8 mouse cellular contexts compared by ENCODE assay signal in the genomic region with DNA sequence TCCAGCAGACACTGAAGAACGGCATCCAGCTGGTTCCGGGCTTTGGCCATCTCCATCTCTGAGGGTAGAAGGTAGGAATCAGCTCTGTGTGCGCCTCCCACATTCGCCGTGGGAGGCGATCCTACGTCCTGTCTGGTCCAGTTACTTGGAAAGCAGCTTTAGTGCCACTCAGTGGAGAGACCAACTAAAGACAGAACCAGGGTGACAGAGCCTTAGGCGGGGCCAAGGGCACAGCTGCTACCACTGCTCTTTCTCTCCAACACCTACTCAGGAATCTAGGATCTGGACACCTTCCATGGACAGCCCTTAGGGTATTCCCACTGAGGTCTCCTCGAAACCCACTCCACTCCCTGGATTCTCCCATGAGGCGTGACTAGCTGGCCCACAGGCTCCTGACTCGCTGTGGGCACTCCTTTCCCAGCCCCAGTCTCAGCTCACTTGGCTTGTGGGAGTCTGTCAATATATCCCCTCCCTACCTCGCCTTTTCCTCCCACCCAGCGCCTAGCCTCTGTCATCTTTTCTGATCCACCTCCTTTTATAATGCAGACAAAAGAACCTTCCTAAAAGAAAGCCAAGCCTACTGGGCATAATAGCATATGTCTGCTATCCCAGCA. TPM values are rescaled to one million over a fixed set of nuclear protein-coding genes. Genes with fewer than 3 reads are reported as not detected.
DNase-seq lines count a peak whose midpoint lies in the region; ATAC-seq and TF ChIP-seq lines count a peak whose summit lies in the region.

No protein-coding gene starts in this region.

- no peak overlapping the region for H3K27ac ChIP-seq in cerebellum, adult 2 months (ENCODE audit: insufficient read depth, low read length)
- H3K27ac ChIP-seq in testis, adult 2 months (ENCODE audit: control insufficient read depth, insufficient read depth, low read depth, low read length), result no peak overlapping the region; the same call in 1 of the 2 replicates
- no peak overlapping the region for H3K27ac ChIP-seq in limb, embryonic 13.5 days

- TF ChIP-seq POLR2A in cerebellum, adult 2 months (IDR thresholded peaks at IDR 0.05; ENCODE audit: borderline replicate concordance, insufficient read depth, low read length), result no peak
- no peak for TF ChIP-seq POLR2A in testis, adult 2 months (IDR thresholded peaks at IDR 0.05; ENCODE audit: control insufficient read depth, low read depth, low read length)

- H3K9ac ChIP-seq in limb, embryonic 13.5 days, result peak overlapping the region; percentile 78

- peak; percentile 45 for DNase-seq in cerebellum, adult 9-10 months
- no peak for DNase-seq in cerebellum, adult 2 months
- DNase-seq in testis, postnatal 10 days (ENCODE audit: low spot score), result no peak
- no peak for DNase-seq in urinary bladder, postnatal 36 days (ENCODE audit: low spot score in 2 of 2)
- DNase-seq in right cerebral cortex, adult 18-20 months, result no peak
- DNase-seq in spleen, postnatal 4 days (ENCODE audit: low spot score in 2 of 2), result no peak

- no peaks in the 10 kb centered on the region for H3K9me3 ChIP-seq in limb, embryonic 13.5 days

- H3K4me3 ChIP-seq in cerebellum, adult 2 months (replicated peaks; ENCODE audit: insufficient read depth, low read depth, low read length), result no peak overlapping the region
- H3K4me3 ChIP-seq in testis, adult 2 months (ENCODE audit: control insufficient read depth, low read depth, low read length), result peak overlapping the region; percentile 94
- peak overlapping the region; percentile 68 for H3K4me3 ChIP-seq in limb, embryonic 13.5 days

- H3K36me3 ChIP-seq in testis, adult 2 months (ENCODE audit: control insufficient read depth, insufficient read depth, low read length), result no peaks in the 10 kb centered on the region; the same call in 1 of the 2 replicates
- peaks cover 36% of the 10 kb centered on the region for H3K36me3 ChIP-seq in limb, embryonic 13.5 days

- WGBS in cerebellum, adult 2 months, result 81% methylated on average over 13 of the region's 13 CpGs
- 91% methylated on average over 13 of the region's 13 CpGs for WGBS in limb, embryonic 13.5 days

- TF ChIP-seq CTCF in cerebellum, adult 2 months (IDR thresholded peaks at IDR 0.05; ENCODE audit: borderline replicate concordance, insufficient read depth, low read depth, low read length), result no peak
- no peak for TF ChIP-seq CTCF in testis, adult 2 months (IDR thresholded peaks at IDR 0.05; ENCODE audit: control insufficient read depth, insufficient read depth, insufficient replicate concordance, low read depth, low read length)

- H3K27me3 ChIP-seq in cerebellum, adult 2 months (ENCODE audit: control insufficient read depth, insufficient read depth, low read length), result no peaks in the 10 kb centered on the region
- no peaks in the 10 kb centered on the region for H3K27me3 ChIP-seq in testis, adult 2 months (ENCODE audit: control insufficient read depth, insufficient read depth, low read length)
- no peaks in the 10 kb centered on the region for H3K27me3 ChIP-seq in limb, embryonic 13.5 days

- peak overlapping the region; percentile 96 for H3K4me2 ChIP-seq in limb, embryonic 13.5 days (replicated peaks)

- peaks cover 3% of the 10 kb centered on the region for H3K4me1 ChIP-seq in cerebellum, adult 2 months (ENCODE audit: control insufficient read depth, insufficient read depth, low read length)
- peaks cover 30% of the 10 kb centered on the region for H3K4me1 ChIP-seq in testis, adult 2 months (ENCODE audit: control insufficient read depth, insufficient read depth, low read length)
- peaks cover 41% of the 10 kb centered on the region for H3K4me1 ChIP-seq in limb, embryonic 13.5 days

- ATAC-seq in limb, embryonic 13.5 days (ENCODE audit: low FRiP score, low read depth), result no peak

RNA-seq across cellular contexts. Expression of gene Lin37, which starts 1.6 kb away (rescaled TPM):
- polyA plus RNA-seq in cerebellum, adult 2 months (2012; rRNA removed), result 60.2 and 62.5 TPM in 2 replicates
- 39.9 and 47.0 TPM in 2 replicates for polyA plus RNA-seq in testis, adult 2 months (2012; rRNA removed)
- polyA plus RNA-seq in limb, embryonic 13.5 days (2015; fragmentation: Nextera tagmentation; extraction: Ambion mirVana), result 44.2 and 48.3 TPM in 2 replicates

RNA-seq across cellular contexts. Expression of gene U2af1l4, which starts 5.1 kb away (rescaled TPM):
- 109 and 117 TPM in 2 replicates for polyA plus RNA-seq in cerebellum, adult 2 months (2012; rRNA removed)
- 51.9 and 52.2 TPM in 2 replicates for polyA plus RNA-seq in testis, adult 2 months (2012; rRNA removed)
- 81.3 and 91.1 TPM in 2 replicates for polyA plus RNA-seq in limb, embryonic 13.5 days (2015; fragmentation: Nextera tagmentation; extraction: Ambion mirVana)

RNA-seq across cellular contexts. Expression of gene Gm49396, which starts 5.1 kb away (rescaled TPM):
- 11.9 and 12.3 TPM in 2 replicates for polyA plus RNA-seq in cerebellum, adult 2 months (2012; rRNA removed)
- polyA plus RNA-seq in testis, adult 2 months (2012; rRNA removed), result 0.58 and 0.80 TPM in 2 replicates
- 13.8 and 14.1 TPM in 2 replicates for polyA plus RNA-seq in limb, embryonic 13.5 days (2015; fragmentation: Nextera tagmentation; extraction: Ambion mirVana)

RNA-seq across cellular contexts. Expression of gene Psenen, which starts 5.4 kb away (rescaled TPM):
- 147 and 155 TPM in 2 replicates for polyA plus RNA-seq in cerebellum, adult 2 months (2012; rRNA removed)
- polyA plus RNA-seq in testis, adult 2 months (2012; rRNA removed), result 147 and 167 TPM in 2 replicates
- 134 and 141 TPM in 2 replicates for polyA plus RNA-seq in limb, embryonic 13.5 days (2015; fragmentation: Nextera tagmentation; extraction: Ambion mirVana)

RNA-seq across cellular contexts. Expression of gene Proser3, which starts 5.9 kb away (rescaled TPM):
- polyA plus RNA-seq in cerebellum, adult 2 months (2012; rRNA removed), result 5.6 and 7.4 TPM in 2 replicates
- polyA plus RNA-seq in testis, adult 2 months (2012; rRNA removed), result 33.9 and 37.5 TPM in 2 replicates
- polyA plus RNA-seq in limb, embryonic 13.5 days (2015; fragmentation: Nextera tagmentation; extraction: Ambion mirVana), result 13.9 TPM in 2 replicates
